Mouse (Mus musculus) brain, embryonic 14.5 days (tissue): ENCODE data around the gene Mark2.

Experiments
- CTCF ChIP-seq: fragments of 200-500 bp; IDR thresholded peaks from 2 replicates; pipeline ENCODE4 v1.5.1; 2012; ENCODE audit warnings: inconsistent platforms, mild to moderate bottlenecking, moderate library complexity, borderline replicate concordance; ENCODE audit not compliant: insufficient read depth, insufficient read length; ENCODE audit errors: extremely low read depth
- POLR2A ChIP-seq: fragments of 200-500 bp; IDR thresholded peaks from 2 replicates; pipeline ENCODE4 v1.6.1; 2012; ENCODE audit warnings: mild to moderate bottlenecking, inconsistent platforms, borderline replicate concordance; ENCODE audit not compliant: poor library complexity, insufficient read depth, insufficient read length, severe bottlenecking; ENCODE audit errors: extremely low read depth

DNA sequence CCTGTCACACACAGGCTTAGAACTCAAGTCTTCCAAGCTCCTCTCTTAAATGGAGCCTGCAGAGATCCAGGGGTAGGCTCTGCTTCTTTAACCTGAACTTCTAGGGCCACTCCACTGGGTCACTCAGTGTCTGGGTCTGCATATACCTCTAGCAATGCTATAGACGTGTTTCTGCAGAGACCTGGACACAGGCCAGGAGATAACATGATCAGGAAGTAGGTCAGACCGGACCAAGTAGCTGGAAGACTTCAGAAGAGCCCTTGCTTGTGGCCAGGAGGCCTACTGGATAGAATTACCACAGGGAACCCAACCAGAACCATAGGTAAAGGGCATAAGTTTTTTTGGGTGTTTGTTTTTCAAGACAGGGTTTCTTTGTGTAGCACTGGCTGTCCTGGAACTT is 51.9 kb downstream of the Mark2 start:
- TF ChIP-seq POLR2A (no peak), CTCF (no peak)
